Mouse (Mus musculus): ENCODE measurements at regions not wholly inside any gene's neighbourhood (a gene's known extent, or its start where the extent isn't known, plus 50 kb on each side); places are given as distances from the start of the nearest gene placed in this dataset.

DNA sequence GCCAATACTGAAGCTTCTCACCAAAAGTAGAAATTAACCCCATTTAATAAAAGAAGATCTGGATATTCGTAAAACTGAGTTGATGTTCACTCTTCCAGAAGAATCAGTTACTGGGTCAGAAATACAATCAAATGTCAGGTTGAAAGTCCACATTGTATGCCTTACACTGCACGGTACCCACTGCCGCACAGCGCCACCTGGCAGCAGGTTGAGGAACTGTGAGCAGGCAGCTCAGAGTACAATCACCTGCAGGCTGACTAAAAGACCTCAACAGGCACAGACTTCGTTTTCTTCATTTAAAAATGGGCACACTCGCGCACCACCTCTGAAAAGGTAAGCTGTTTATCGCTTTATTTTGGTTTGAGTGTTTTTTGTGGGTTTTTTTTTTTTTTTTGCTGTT, 341.8 kb upstream of the Mms22l start:
- DNase-seq = peak; percentile 73

DNA sequence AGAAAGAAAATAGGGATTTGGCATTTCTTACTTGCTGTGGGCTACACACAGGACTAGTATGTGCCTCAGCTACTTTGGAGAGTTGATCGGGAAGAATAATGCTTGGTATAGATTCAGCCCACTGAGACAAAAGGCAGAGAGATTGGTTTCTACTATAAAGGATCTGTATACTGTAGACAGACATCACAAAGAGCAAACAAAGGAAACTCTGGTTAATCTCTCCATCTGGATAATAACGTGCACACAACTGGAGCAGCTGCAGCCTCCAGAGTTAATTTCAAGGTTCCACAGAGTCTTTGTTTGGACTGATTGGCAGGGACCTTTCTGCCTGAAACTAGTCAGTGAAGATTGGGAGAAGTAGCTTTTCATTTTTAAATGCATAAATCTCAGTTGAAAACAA, 322.5 kb upstream of the Mms22l start:
- DNase-seq = no peak

DNA sequence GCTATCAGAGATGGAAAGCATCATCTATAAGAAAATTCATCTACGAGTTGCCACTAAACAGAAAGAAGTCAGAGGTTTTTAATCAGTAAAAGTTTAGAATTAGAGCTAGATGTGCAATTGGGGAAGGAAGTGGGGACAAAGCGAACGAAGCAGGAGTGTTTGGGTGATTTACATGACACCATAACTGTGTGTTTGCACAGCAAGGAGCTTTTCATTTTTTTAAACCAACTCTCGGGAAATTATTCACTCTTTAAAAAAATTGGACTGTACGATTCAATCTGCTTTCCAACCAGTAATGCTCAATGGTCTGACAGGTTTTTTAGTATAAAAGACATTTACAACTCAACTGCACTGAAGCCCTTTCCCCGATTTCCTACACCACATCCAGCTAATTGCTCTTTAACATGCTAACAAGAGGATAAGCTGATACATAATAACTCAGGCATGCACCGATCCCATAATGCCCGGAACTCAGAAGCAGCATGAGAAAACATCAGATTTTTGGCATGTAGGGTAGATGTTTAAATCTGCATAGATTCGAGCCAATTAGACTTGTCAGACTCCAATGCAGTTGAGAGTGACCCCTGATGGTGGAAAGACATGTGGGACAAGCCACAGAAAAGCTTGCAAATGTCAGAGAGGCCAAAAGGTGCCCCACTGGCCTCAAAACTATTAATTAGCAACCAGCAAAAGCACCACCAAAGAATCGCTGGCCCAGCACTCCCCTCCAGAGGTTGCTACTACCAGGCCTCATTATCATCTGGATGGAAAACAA, 282.8 kb upstream of the Mms22l start:
- DNase-seq = peak; percentile 37

DNA sequence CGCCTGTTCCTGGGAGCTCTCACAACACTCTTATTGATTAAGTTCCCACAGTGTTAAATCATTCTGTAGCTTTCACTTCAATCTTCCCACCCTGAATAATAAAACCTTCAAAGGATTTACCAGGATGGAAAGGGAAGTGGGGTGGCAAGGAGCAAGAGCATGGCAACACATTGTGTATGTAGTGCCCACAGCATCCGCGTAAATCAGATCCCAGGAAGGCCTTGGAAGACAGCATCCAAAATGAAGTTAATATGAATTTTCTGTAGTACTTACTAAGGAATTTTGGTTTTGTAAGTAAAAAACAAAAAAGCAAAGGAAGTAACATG, 282.3 kb upstream of the Mms22l start:
- DNase-seq = no peak

DNA sequence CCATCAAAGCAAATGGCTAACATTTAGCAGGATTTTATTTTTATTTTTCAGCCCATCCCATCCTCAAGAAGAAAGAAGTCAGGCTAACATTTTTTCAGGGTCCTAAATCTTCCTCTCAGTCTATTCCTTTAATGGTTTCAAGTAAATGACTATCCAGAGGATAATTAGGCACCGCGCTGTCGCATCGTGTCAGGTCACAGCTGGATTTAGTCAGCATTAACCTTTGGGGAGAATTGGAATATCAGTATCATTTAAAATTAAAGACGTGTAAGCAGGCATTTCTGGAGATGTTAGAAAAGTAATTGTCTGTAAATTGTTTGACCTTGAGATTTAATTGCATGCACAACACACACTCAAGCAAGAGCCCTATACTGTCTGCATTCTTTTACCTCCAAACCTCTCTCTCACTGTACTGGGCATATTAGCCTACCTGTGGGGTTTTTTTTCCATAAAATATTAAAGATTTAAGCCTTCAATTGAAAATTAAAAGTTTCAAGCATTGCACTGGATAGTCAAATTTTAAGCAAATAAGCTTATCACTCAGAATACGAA, 277.8 kb upstream of the Mms22l start:
- DNase-seq = no peak

DNA sequence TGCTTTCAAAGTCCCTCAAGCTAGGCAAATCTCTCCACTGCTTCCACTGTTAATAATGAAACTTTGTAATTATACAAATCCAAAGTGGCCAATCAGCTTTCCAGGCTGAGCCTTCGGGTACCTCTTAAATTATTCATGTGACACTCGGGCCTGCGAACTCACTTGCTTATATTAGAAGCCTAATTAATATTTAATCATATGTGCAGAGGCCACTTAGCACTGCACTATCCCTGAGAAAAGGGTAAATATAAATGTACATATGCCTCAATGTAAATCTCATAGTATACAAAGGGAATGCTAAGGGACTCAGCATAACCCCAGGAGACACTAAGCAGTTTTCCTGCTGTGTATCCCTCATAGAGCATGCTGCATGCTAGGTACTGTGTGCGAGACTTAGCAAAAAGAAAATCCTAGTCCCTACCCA, 277.2 kb upstream of the Mms22l start:
- no peak for DNase-seq

DNA sequence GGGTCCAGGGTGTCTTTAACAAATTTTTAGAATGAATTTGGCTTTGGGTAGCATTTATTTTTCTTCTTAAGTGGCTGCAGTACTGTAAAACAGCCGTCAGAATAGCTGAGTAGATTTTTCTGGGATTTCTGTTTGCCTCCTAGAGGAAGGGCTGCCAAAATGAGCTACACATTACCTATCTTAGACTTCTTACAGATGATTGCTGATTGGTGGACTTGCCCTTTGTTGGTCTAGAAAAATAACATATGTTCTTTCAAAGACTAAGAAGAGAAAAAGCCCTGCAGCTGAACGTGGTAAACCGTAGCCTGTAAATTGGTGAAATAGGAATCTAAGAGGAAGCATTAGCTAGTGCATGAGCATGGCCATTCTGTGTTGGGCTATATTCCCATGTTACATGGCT, 276.7 kb upstream of the Mms22l start:
- no peak for DNase-seq

DNA sequence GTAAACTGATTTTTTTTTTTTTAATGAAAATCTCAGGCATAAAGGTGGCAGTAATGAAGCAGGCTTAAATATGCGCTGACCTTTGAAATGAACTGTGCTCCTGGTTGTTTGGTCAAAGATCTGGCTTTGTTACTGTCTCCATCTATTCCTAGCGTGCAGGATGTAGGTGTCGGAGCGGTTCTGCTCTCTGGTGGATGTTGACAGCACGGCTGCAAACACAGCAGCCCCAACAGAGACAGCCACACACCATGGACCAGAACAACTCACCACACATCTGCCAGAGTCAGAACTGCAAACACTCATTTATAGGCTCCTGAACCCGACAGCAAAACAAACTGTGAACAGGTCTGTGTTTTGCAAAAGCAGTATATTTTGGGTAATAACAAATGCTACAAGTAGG, 251.1 kb upstream of the Mms22l start:
- no peak for DNase-seq

DNA sequence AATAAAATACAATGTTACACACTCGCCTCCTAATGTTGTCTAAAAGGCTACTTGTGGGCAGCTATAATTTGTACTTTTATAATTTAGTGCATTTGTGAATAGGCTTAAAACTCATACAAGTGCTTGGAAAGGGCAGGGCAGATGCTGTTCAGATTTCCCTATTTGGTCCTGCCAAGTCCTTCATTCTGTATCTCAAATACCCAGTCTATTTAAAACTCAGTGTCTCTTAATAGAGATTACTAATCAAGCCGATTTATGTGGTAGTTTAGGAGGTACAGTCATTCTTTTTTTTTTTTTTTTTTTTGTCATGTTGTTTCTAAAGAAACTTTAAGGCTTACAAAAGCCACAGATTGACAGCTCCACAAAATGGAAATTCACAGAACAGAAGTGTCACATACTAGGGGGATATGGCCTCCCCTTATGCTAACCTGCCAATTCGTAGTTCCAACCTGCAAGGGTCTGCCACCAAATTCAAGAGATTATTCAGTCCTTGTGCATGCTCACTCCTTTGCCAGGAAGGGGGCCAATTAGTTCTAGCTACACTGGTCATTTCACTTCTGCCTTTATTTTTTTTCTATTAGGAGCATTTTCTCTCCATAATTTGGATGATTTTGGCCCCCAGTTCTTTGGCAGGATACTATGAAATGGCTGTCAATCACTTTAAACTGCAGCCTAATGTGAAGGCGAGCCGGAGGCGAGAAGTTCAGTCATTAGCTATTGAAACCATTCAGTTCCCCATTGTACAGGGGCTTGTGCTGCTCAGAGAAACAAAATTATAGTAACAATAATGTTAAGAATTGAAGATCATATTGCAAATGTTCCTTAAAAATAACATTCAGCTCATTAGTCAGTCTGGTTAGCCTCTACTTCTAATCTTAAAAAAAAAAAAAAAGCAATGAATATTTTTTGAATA, 247.9 kb upstream of the Mms22l start:
- no peak for DNase-seq

DNA sequence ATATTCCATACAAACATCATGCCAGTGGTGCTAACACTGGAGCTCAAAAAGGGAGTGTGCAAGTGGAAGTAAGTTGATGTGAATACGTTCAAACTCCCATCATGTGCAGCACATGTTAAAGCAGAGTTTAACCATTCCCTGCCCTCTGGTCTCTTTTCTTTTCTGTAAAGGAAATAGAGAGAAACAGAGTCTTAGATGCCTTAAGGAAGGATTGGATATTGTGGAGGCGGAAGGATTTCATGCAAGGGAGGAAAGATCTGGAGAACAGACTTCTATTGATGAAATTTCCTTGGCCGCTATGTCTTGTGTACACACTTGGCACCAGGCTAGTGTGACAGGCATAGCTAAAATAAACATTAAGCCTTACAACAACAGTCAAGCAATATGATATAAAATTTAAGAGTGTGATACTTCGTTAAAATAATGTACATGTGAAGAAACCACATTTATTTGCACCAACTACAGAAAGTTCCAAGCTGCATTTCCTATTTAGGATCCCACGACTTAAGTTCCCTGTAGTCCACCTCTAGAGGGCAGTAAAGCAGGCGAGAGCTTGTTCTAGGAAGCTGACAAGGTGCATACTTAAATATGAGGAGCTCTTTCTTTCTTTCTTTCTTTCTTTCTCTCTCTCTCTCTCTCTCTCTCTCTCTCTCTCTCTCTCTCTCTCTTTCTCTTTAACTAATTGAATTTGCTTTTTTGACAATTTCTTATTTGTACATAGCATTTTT, 246.8 kb upstream of the Mms22l start:
- peak; percentile 41 for DNase-seq

DNA sequence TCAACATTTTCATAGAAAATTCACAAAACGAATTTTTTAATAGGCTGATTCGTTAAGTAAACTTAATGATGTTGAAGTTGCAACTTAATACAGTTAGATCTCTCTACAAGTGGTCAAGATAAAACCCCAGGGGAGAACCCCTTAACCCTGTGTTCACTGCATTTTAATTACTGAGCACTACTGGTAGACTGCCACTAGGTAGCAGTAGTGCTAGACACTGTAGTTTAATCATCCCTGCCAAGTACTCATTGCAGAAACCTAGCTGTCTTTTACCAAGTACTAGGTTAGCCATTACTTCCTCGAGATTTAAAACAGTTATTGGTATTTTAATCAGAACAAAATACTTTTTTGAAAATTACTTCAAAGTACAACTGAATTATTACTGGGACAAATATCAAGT, 218.1 kb upstream of the Mms22l start:
- no peak for DNase-seq
